Mouse (Mus musculus): ENCODE results near the gene 1700084M14Rik. TPM values are rescaled to one million over a fixed set of nuclear protein-coding genes. Genes with fewer than 3 reads are reported as not detected.

The 1700084M14Rik gene
- polyA plus RNA-seq (2017; shearing (Covaris generic)): not detected

GRCm38 (mm10) chrX:91575811-91576210 lies at the start of gene 1700084M14Rik:
Gene 1700084M14Rik, minus strand, starts transcription at chrX:91575911.

Other genes starting within 250 kb of the 1700084M14Rik start
- not detected for gene Mageb2, start 244.2 kb downstream of the 1700084M14Rik start, polyA plus RNA-seq (2017; shearing (Covaris generic))
- gene Gm5072, start 183.4 kb downstream of the 1700084M14Rik start, polyA plus RNA-seq (2017; shearing (Covaris generic)): not detected
- gene Gm8914, start 95.8 kb downstream of the 1700084M14Rik start, polyA plus RNA-seq (2017; shearing (Covaris generic)): not detected
- gene Gm14781, start 56.3 kb upstream of the 1700084M14Rik start, polyA plus RNA-seq (2017; shearing (Covaris generic)): not detected
- gene Mageb5, start 207.1 kb upstream of the 1700084M14Rik start, polyA plus RNA-seq (2017; shearing (Covaris generic)): not detected